Mouse (Mus musculus) MEL (cell line): ENCODE measurements around the gene Cep41. TPM values are rescaled to one million over a fixed set of nuclear protein-coding genes. Genes with fewer than 3 reads are reported as not detected.

Source experiments
- DNase-seq: peaks from one replicate; pipeline ENCODE4 v3.0.0; 2011; ENCODE audit warnings: low read depth, low spot score
- H3K27ac ChIP-seq: 2 replicates; pipeline ENCODE4 v1.5.1; 2012; ENCODE audit warnings: low read depth, mild to moderate bottlenecking, control low read depth, low read length, moderate library complexity; ENCODE audit not compliant: control insufficient read depth
- H3K27me3 ChIP-seq, 2 experiments: fragments of 150-350 bp in 1 of 2; sonication (generic) in 1 of 2; 2 replicates each; pipeline ENCODE4 v1.6.1; 2012; ENCODE audit warnings: low read length in 2 of 2, mild to moderate bottlenecking in 2 of 2, improper control_type of control experiment in 1 of 2, moderate library complexity in 1 of 2; ENCODE audit not compliant: insufficient read depth in 2 of 2, control insufficient read depth in 1 of 2
- H3K36me3 ChIP-seq, 2 experiments: 2 replicates each; pipeline ENCODE4 v1.6.1; 2012 to 2014; ENCODE audit warnings: low read length in 2 of 2, improper control_type of control experiment in 1 of 2, inconsistent platforms in 1 of 2, mild to moderate bottlenecking in 1 of 2; ENCODE audit not compliant: insufficient read depth in 2 of 2, control insufficient read depth in 1 of 2
- H3K4me1 ChIP-seq, 2 experiments: fragments of 150-350 bp in 1 of 2; sonication (generic) in 1 of 2; 2 replicates each; pipeline ENCODE4 v1.6.1; 2012; ENCODE audit warnings: low read length in 2 of 2, improper control_type of control experiment in 1 of 2, mild to moderate bottlenecking in 1 of 2; ENCODE audit not compliant: insufficient read depth in 2 of 2, control insufficient read depth in 1 of 2
- H3K4me3 ChIP-seq, 2 experiments: fragments of 150-350 bp in 1 of 2; sonication (generic) in 1 of 2; 2 replicates each; pipeline ENCODE4 v1.5.1; 2012; ENCODE audit warnings: low read depth in 2 of 2, low read length in 2 of 2, mild to moderate bottlenecking in 2 of 2, moderate library complexity in 2 of 2, control low read depth in 1 of 2, improper control_type of control experiment in 1 of 2; ENCODE audit not compliant: control insufficient read depth in 1 of 2, insufficient read depth in 1 of 2
- H3K79me2 ChIP-seq: 2 replicates; pipeline ENCODE4 v1.6.1; 2012; ENCODE audit warnings: mild to moderate bottlenecking, low read length, moderate library complexity; ENCODE audit not compliant: control insufficient read depth, poor library complexity, insufficient read depth
- H3K9ac ChIP-seq: 2 replicates; pipeline ENCODE4 v1.6.1; 2012; ENCODE audit warnings: low read depth, mild to moderate bottlenecking, control low read depth, low read length, moderate library complexity; ENCODE audit not compliant: control insufficient read depth, poor library complexity, severe bottlenecking
- H3K9me3 ChIP-seq: fragments of 150-350 bp; sonication (generic); replicated peaks from 2 replicates; pipeline ENCODE4 v1.6.1; 2012; ENCODE audit warnings: mild to moderate bottlenecking, low read length, improper control_type of control experiment, moderate library complexity; ENCODE audit not compliant: insufficient read depth
- BHLHE40 ChIP-seq: IDR thresholded peaks from 2 replicates; pipeline ENCODE4 v1.6.1; 2012; ENCODE audit warnings: low read depth, mild to moderate bottlenecking, inconsistent platforms, low read length, improper control_type of control experiment, borderline replicate concordance
- EP300 ChIP-seq, 2 experiments: IDR thresholded peaks; 2 replicates each; pipeline ENCODE4 v1.6.1; 2011; ENCODE audit warnings: improper control_type of control experiment in 2 of 2, low read length in 2 of 2, low read depth in 1 of 2, mild to moderate bottlenecking in 1 of 2
- ETS1 ChIP-seq: IDR thresholded peaks from 2 replicates; pipeline ENCODE4 v1.6.1; 2012; ENCODE audit warnings: low read depth, mild to moderate bottlenecking, inconsistent platforms, low read length, improper control_type of control experiment, moderate library complexity
- HCFC1 ChIP-seq: IDR thresholded peaks from 2 replicates; pipeline ENCODE4 v1.6.1; 2012; ENCODE audit warnings: low read depth, mild to moderate bottlenecking, inconsistent platforms, low read length, improper control_type of control experiment, moderate library complexity
- JUND ChIP-seq: IDR thresholded peaks from 2 replicates; pipeline ENCODE4 v1.6.1; 2011; ENCODE audit warnings: low read depth, mild to moderate bottlenecking, improper control_type of control experiment, low read length
- KAT2A ChIP-seq: conservative IDR thresholded peaks from 2 replicates; pipeline ENCODE4 v1.6.1; 2012; ENCODE audit warnings: low read depth, low read length, improper control_type of control experiment, inconsistent platforms
- MAFK ChIP-seq: IDR thresholded peaks from 2 replicates; pipeline ENCODE4 v1.6.1; 2011; ENCODE audit warnings: low read depth, mild to moderate bottlenecking, low read length, improper control_type of control experiment, borderline replicate concordance
- MAZ ChIP-seq: IDR thresholded peaks from 2 replicates; pipeline ENCODE4 v1.6.1; 2012; ENCODE audit warnings: low read depth, mild to moderate bottlenecking, inconsistent platforms, low read length, improper control_type of control experiment
- MXI1 ChIP-seq: IDR thresholded peaks from 2 replicates; pipeline ENCODE4 v1.6.1; 2011; ENCODE audit warnings: mild to moderate bottlenecking, low read depth, low read length, improper control_type of control experiment
- MYB ChIP-seq: IDR thresholded peaks from 2 replicates; pipeline ENCODE4 v1.6.1; 2011; ENCODE audit warnings: mild to moderate bottlenecking, low read depth, low read length, improper control_type of control experiment
- MYC ChIP-seq: IDR thresholded peaks from 2 replicates; pipeline ENCODE4 v1.6.1; 2011; ENCODE audit warnings: low read depth, mild to moderate bottlenecking, low read length, improper control_type of control experiment, moderate library complexity
- NRF1 ChIP-seq: IDR thresholded peaks from 2 replicates; pipeline ENCODE4 v1.6.1; 2014; ENCODE audit warnings: low read depth, mild to moderate bottlenecking, inconsistent platforms, low read length, improper control_type of control experiment, moderate library complexity; ENCODE audit not compliant: poor library complexity, insufficient read depth, severe bottlenecking
- POLR2A ChIP-seq, 2 experiments: IDR thresholded peaks; 2 replicates each; pipeline ENCODE4 v1.6.1; 2011 to 2012; ENCODE audit warnings: low read length in 2 of 2, mild to moderate bottlenecking in 2 of 2, control low read depth in 1 of 2, improper control_type of control experiment in 1 of 2, low read depth in 1 of 2, moderate library complexity in 1 of 2; ENCODE audit not compliant: control insufficient read depth in 1 of 2, insufficient read depth in 1 of 2, poor library complexity in 1 of 2
- POLR2AphosphoS2 ChIP-seq: IDR thresholded peaks from 2 replicates; pipeline ENCODE4 v1.6.1; 2011; ENCODE audit warnings: low read length, improper control_type of control experiment
- RAD21 ChIP-seq: IDR thresholded peaks from 2 replicates; pipeline ENCODE4 v1.6.1; 2011; ENCODE audit warnings: mild to moderate bottlenecking, low read depth, low read length, improper control_type of control experiment
- SIN3A ChIP-seq: IDR thresholded peaks from 2 replicates; pipeline ENCODE4 v1.6.1; 2012; ENCODE audit warnings: low read length, improper control_type of control experiment, inconsistent platforms
- SMC3 ChIP-seq: IDR thresholded peaks from 2 replicates; pipeline ENCODE4 v1.6.1; 2011; ENCODE audit warnings: low read depth, low read length, improper control_type of control experiment
- TBP ChIP-seq: IDR thresholded peaks from 2 replicates; pipeline ENCODE4 v1.8.0; 2011; ENCODE audit warnings: low read depth, low read length, improper control_type of control experiment
- USF2 ChIP-seq, 2 experiments: IDR thresholded peaks; 2 replicates each; pipeline ENCODE4 v1.6.1; 2011 to 2012; ENCODE audit warnings: improper control_type of control experiment in 2 of 2, low read length in 2 of 2, borderline replicate concordance in 1 of 2, inconsistent platforms in 1 of 2, low read depth in 1 of 2, mild to moderate bottlenecking in 1 of 2; ENCODE audit not compliant: insufficient read depth in 1 of 2
- ZKSCAN1 ChIP-seq: IDR thresholded peaks from 2 replicates; pipeline ENCODE4 v1.6.1; 2012; ENCODE audit warnings: low read depth, mild to moderate bottlenecking, inconsistent platforms, low read length, improper control_type of control experiment, moderate library complexity
- ZMIZ1 ChIP-seq: IDR thresholded peaks from 2 replicates; pipeline ENCODE4 v1.6.1; 2012; ENCODE audit warnings: low read depth, mild to moderate bottlenecking, inconsistent platforms, low read length, improper control_type of control experiment, moderate library complexity
- ZNF384 ChIP-seq: IDR thresholded peaks from 2 replicates; pipeline ENCODE4 v1.6.1; 2012; ENCODE audit warnings: low read depth, mild to moderate bottlenecking, inconsistent platforms, low read length, improper control_type of control experiment
- polyA plus RNA-seq, 2 experiments: library from polyadenylated mRNA; stranded (reverse) in 1 of 2; unstranded in 1 of 2; fragments of >175 nt in 1 of 2; fragments of >200 nt in 1 of 2; gene quantifications; 2 replicates each; pipeline versions ENCODE4 v1.2.1 to v1.2.4; 2012; ENCODE audit warnings: low replicate concordance in 2 of 2, low read depth in 1 of 2; ENCODE audit not compliant: insufficient read length in 2 of 2, insufficient read depth in 1 of 2, missing spikeins in 1 of 2
- total RNA-seq: library from RNA; depleted of rRNA; stranded (reverse); fragments of 300-350 nt; gene quantifications from 2 replicates; pipeline ENCODE4 v1.2.3, GENCODE M21; 2012

Gene Cep41
- total and polyA plus RNA-seq, 3 experiments: 9.8 to 12.0 TPM; not detected in 1

GRCm38 (mm10) chr6:30681935-30682900, 11.3 kb downstream of the Cep41 start (continued):
- peak; percentile 60; the same call in 1 of the 2 replicates for TF ChIP-seq HCFC1
- TF ChIP-seq ZNF384: peak; percentile 69
- no peak for TF ChIP-seq ZKSCAN1
- TF ChIP-seq MAZ: peak; percentile 95
- TF ChIP-seq SMC3: no peak

DNA sequence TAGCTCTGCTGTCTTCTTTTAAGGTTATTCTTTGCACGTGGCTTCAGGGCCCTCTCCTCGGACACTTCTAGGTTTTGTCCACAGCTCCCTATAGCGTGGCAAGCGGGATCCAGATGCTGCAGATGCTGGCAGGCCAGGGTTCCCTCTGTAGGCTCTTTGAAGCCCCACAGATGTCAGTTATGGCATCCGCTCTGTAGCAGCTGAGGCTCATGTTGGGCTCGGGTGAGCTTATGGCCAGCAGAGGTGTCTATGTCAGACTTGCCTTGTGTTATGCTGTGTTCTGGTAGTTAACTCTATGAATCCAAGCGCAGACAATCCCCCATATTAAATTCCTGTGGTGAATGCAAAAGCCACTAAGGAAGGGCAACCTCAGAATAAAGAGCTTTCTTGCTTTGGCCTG, 13.1 kb downstream of the Cep41 start:
- Histone ChIP-seq H3K4me3 (no peak overlapping the region), H3K79me2 (no peaks in the 10 kb centered on the region), H3K9ac (no peak overlapping the region), H3K27ac (no peak overlapping the region), H3K4me1 (peaks cover 25 to 30% of the 10 kb centered on the region in 2 experiments), H3K9me3 (no peaks in the 10 kb centered on the region), H3K36me3 (peaks cover 0 to 31% of the 10 kb centered on the region in 2 experiments; a peak in 2 of 4 replicates), H3K27me3 (no peaks in the 10 kb centered on the region)
- no peak for DNase-seq
- TF ChIP-seq MAFK: no peak
- TF ChIP-seq RAD21: no peak
- no peak for TF ChIP-seq POLR2AphosphoS2
- no peak for TF ChIP-seq TBP
- TF ChIP-seq KAT2A: no peak
- no peak for TF ChIP-seq SMC3
- TF ChIP-seq BHLHE40: no peak
- no peak for TF ChIP-seq ZKSCAN1
- TF ChIP-seq ZMIZ1: no peak
- TF ChIP-seq USF2 (IDR thresholded peaks at IDR 0.05; ENCODE audit: borderline replicate concordance in 1 of 2, insufficient read depth in 1 of 2, low read depth in 1 of 2, low read length in 2 of 2): no peak

GRCm38 (mm10) chr6:30679567-30679966, 14.0 kb downstream of the Cep41 start:
- TF ChIP-seq MXI1: no peak
- no peak for TF ChIP-seq ZNF384
- TF ChIP-seq EP300 (IDR thresholded peaks at IDR 0.05; ENCODE audit: low read depth in 1 of 2, low read length in 2 of 2): no peak
- no peak for TF ChIP-seq ZMIZ1
- TF ChIP-seq ETS1: no peak
- no peak for TF ChIP-seq SIN3A
- TF ChIP-seq NRF1: no peak
- no peak for TF ChIP-seq MYB
- TF ChIP-seq MYC: no peak
- TF ChIP-seq MAZ: no peak
- TF ChIP-seq POLR2A (IDR thresholded peaks at IDR 0.05; ENCODE audit: control insufficient read depth in 1 of 2, insufficient read depth in 1 of 2, low read depth in 1 of 2, low read length in 2 of 2, poor library complexity in 1 of 2): no peak
- TF ChIP-seq MAFK: no peak
- TF ChIP-seq JUND: no peak
- no peak for TF ChIP-seq KAT2A
- Histone ChIP-seq H3K27ac (no peak overlapping the region), H3K4me1 (peaks cover 31 to 37% of the 10 kb centered on the region in 2 experiments), H3K9ac (no peak overlapping the region), H3K4me3 (no peak overlapping the region), H3K36me3 (peaks cover 0 to 39% of the 10 kb centered on the region in 2 experiments; a peak in 2 of 4 replicates), H3K27me3 (no peaks in the 10 kb centered on the region), H3K9me3 (no peaks in the 10 kb centered on the region), H3K79me2 (no peaks in the 10 kb centered on the region)
- no peak for DNase-seq
